Mouse (Mus musculus): ENCODE measurements at regions not wholly inside any gene's neighbourhood (a gene's known extent, or its start where the extent isn't known, plus 50 kb on each side); places are given as distances from the start of the nearest gene placed in this dataset.

GRCm38 (mm10) chr7:111966716-111967115 is 56.6 kb upstream of the Usp47 start:
- DNase-seq (ENCODE audit: low read depth, low spot score), result no peak
- Histone ChIP-seq H3K4me3 (ENCODE audit: control insufficient read depth in 1 of 2, insufficient read depth in 1 of 2, low read depth in 2 of 2, low read length in 2 of 2) (no peak overlapping the region), H3K9ac (ENCODE audit: control insufficient read depth, low read depth, low read length, poor library complexity, severe bottlenecking) (no peak overlapping the region), H3K9me3 (replicated peaks; ENCODE audit: insufficient read depth, low read length) (no peaks in the 10 kb centered on the region), H3K4me1 (ENCODE audit: control insufficient read depth in 1 of 2, insufficient read depth in 2 of 2, low read length in 2 of 2) (no peaks in the 10 kb centered on the region), H3K27ac (ENCODE audit: control insufficient read depth, low read depth, low read length) (no peak overlapping the region), H3K36me3 (ENCODE audit: control insufficient read depth in 1 of 2, insufficient read depth in 2 of 2, low read length in 2 of 2) (no peaks in the 10 kb centered on the region), H3K79me2 (ENCODE audit: control insufficient read depth, insufficient read depth, low read length, poor library complexity) (no peaks in the 10 kb centered on the region), H3K27me3 (ENCODE audit: control insufficient read depth in 1 of 2, insufficient read depth in 2 of 2, low read length in 2 of 2) (no peaks in the 10 kb centered on the region)
- TF ChIP-seq KAT2A (conservative IDR thresholded peaks at IDR 0.05; ENCODE audit: low read depth, low read length) (no peak), POLR2A (IDR thresholded peaks at IDR 0.05; ENCODE audit: control insufficient read depth in 1 of 2, insufficient read depth in 1 of 2, low read depth in 1 of 2, low read length in 2 of 2, poor library complexity in 1 of 2) (no peak), RAD21 (IDR thresholded peaks at IDR 0.05; ENCODE audit: low read depth, low read length) (no peak), CHD2 (IDR thresholded peaks at IDR 0.05; ENCODE audit: low read length) (no peak), ZKSCAN1 (IDR thresholded peaks at IDR 0.05; ENCODE audit: low read depth, low read length) (no peak), USF2 (IDR thresholded peaks at IDR 0.05; ENCODE audit: borderline replicate concordance in 1 of 2, insufficient read depth in 1 of 2, low read depth in 1 of 2, low read length in 2 of 2) (no peak), UBTF (IDR thresholded peaks at IDR 0.05; ENCODE audit: borderline replicate concordance, insufficient read depth, low read depth, low read length) (no peak), ZMIZ1 (IDR thresholded peaks at IDR 0.05; ENCODE audit: low read depth, low read length) (no peak), MYC (IDR thresholded peaks at IDR 0.05; ENCODE audit: low read depth, low read length) (no peak), MEF2A (IDR thresholded peaks at IDR 0.05; ENCODE audit: extremely low read depth, insufficient replicate concordance, low read depth, low read length, poor library complexity, severe bottlenecking) (no peak)

- Histone ChIP-seq H3K27me3 (ENCODE audit: control insufficient read depth in 1 of 2, insufficient read depth in 2 of 2, low read length in 2 of 2) (no peaks in the 10 kb centered on the region), H3K27ac (ENCODE audit: control insufficient read depth, low read depth, low read length) (no peak overlapping the region), H3K9me3 (replicated peaks; ENCODE audit: insufficient read depth, low read length) (no peaks in the 10 kb centered on the region), H3K79me2 (ENCODE audit: control insufficient read depth, insufficient read depth, low read length, poor library complexity) (no peaks in the 10 kb centered on the region), H3K36me3 (ENCODE audit: control insufficient read depth in 1 of 2, insufficient read depth in 2 of 2, low read length in 2 of 2) (no peaks in the 10 kb centered on the region), H3K4me1 (ENCODE audit: control insufficient read depth in 1 of 2, insufficient read depth in 2 of 2, low read length in 2 of 2) (no peaks in the 10 kb centered on the region), H3K9ac (ENCODE audit: control insufficient read depth, low read depth, low read length, poor library complexity, severe bottlenecking) (no peak overlapping the region), H3K4me3 (ENCODE audit: control insufficient read depth in 1 of 2, insufficient read depth in 1 of 2, low read depth in 2 of 2, low read length in 2 of 2) (no peak overlapping the region)
- TF ChIP-seq TAL1 (IDR thresholded peaks at IDR 0.05; ENCODE audit: low read length), result no peak
- TF ChIP-seq USF1 (IDR thresholded peaks at IDR 0.05; ENCODE audit: low read depth, low read length), result no peak
- DNase-seq (ENCODE audit: low read depth, low spot score), result no peak
These were observed 59.3 kb upstream of the Usp47 start for GRCm38 (mm10) chr7:111963969-111964368.

GRCm38 (mm10) chr7:111959977-111960376 is 63.3 kb upstream of the Usp47 start:
- H3K27me3 ChIP-seq (ENCODE audit: control insufficient read depth in 1 of 2, insufficient read depth in 2 of 2, low read length in 2 of 2), result no peaks in the 10 kb centered on the region
- H3K36me3 ChIP-seq (ENCODE audit: control insufficient read depth in 1 of 2, insufficient read depth in 2 of 2, low read length in 2 of 2), result no peaks in the 10 kb centered on the region
- DNase-seq (ENCODE audit: low read depth, low spot score), result no peak
- TF ChIP-seq E2F4 (IDR thresholded peaks at IDR 0.05; ENCODE audit: borderline replicate concordance, low read depth, low read length), result no peak
- no peak for TF ChIP-seq CTCF (IDR thresholded peaks at IDR 0.05 in 2 of 3, conservative IDR thresholded peaks at IDR 0.05 in 1 of 3; ENCODE audit: control insufficient read depth in 1 of 3, insufficient read depth in 1 of 3, low read depth in 2 of 3, low read length in 3 of 3, poor library complexity in 1 of 3, severe bottlenecking in 1 of 3)
- TF ChIP-seq POLR2A (IDR thresholded peaks at IDR 0.05; ENCODE audit: control insufficient read depth in 1 of 2, insufficient read depth in 1 of 2, low read depth in 1 of 2, low read length in 2 of 2, poor library complexity in 1 of 2), result no peak
- no peak for TF ChIP-seq BHLHE40 (IDR thresholded peaks at IDR 0.05; ENCODE audit: borderline replicate concordance, low read depth, low read length)
- TF ChIP-seq KAT2A (conservative IDR thresholded peaks at IDR 0.05; ENCODE audit: low read depth, low read length), result no peak
- no peak for TF ChIP-seq MAX (IDR thresholded peaks at IDR 0.05; ENCODE audit: low read length)
- TF ChIP-seq GABPA (IDR thresholded peaks at IDR 0.05; ENCODE audit: low read depth, low read length), result no peak
- no peak for TF ChIP-seq ZNF384 (IDR thresholded peaks at IDR 0.05; ENCODE audit: low read depth, low read length)
- no peak for TF ChIP-seq HCFC1 (IDR thresholded peaks at IDR 0.05; ENCODE audit: low read depth, low read length)
- no peak for TF ChIP-seq ZKSCAN1 (IDR thresholded peaks at IDR 0.05; ENCODE audit: low read depth, low read length)
- TF ChIP-seq NRF1 (IDR thresholded peaks at IDR 0.05; ENCODE audit: insufficient read depth, low read depth, low read length, poor library complexity, severe bottlenecking), result no peak
- no peak for TF ChIP-seq TCF12 (IDR thresholded peaks at IDR 0.05; ENCODE audit: low read depth, low read length)
- H3K4me3 ChIP-seq (ENCODE audit: control insufficient read depth in 1 of 2, insufficient read depth in 1 of 2, low read depth in 2 of 2, low read length in 2 of 2), result no peak overlapping the region
- no peaks in the 10 kb centered on the region for H3K79me2 ChIP-seq (ENCODE audit: control insufficient read depth, insufficient read depth, low read length, poor library complexity)
- no peaks in the 10 kb centered on the region for H3K4me1 ChIP-seq (ENCODE audit: control insufficient read depth in 1 of 2, insufficient read depth in 2 of 2, low read length in 2 of 2)
- H3K9ac ChIP-seq (ENCODE audit: control insufficient read depth, low read depth, low read length, poor library complexity, severe bottlenecking), result no peak overlapping the region
- no peak overlapping the region for H3K27ac ChIP-seq (ENCODE audit: control insufficient read depth, low read depth, low read length)
- H3K9me3 ChIP-seq (replicated peaks; ENCODE audit: insufficient read depth, low read length), result no peaks in the 10 kb centered on the region
